Mouse (Mus musculus) ES-E14 (cell line): ENCODE data around the gene Ip6k1.

Source experiments
- HCFC1 ChIP-seq: IDR thresholded peaks from 2 replicates; pipeline ENCODE4 v1.6.1; 2012; ENCODE audit warnings: low read length, inconsistent platforms, borderline replicate concordance; ENCODE audit not compliant: insufficient read depth
- MAFK ChIP-seq: IDR thresholded peaks from 2 replicates; pipeline ENCODE4 v1.6.1; 2014; ENCODE audit warnings: mild to moderate bottlenecking, low read depth, low read length, inconsistent platforms; ENCODE audit not compliant: insufficient read depth
- ZNF384 ChIP-seq: IDR thresholded peaks from 2 replicates; pipeline ENCODE4 v1.6.1; 2012; ENCODE audit warnings: low read depth, low read length, inconsistent platforms

- TF ChIP-seq HCFC1 (no peak), ZNF384 (no peak), MAFK (no peak)
These were observed 80.7 kb downstream of the Ip6k1 start, which contains the start of gene Rnf123 for GRCm38 (mm10) chr9:108082988-108083431.
